Mouse (Mus musculus) c-Kit-positive CD71-positive TER-119-positive erythroid progenitor cells, embryonic 14.5 days (primary cell): ENCODE measurements around the gene Aox2.

Source experiments
- DNase-seq: peaks from one replicate; pipeline ENCODE4 v3.0.0-alpha.2; 2013; ENCODE audit warnings: low spot score

The Aox2 gene

DNA sequence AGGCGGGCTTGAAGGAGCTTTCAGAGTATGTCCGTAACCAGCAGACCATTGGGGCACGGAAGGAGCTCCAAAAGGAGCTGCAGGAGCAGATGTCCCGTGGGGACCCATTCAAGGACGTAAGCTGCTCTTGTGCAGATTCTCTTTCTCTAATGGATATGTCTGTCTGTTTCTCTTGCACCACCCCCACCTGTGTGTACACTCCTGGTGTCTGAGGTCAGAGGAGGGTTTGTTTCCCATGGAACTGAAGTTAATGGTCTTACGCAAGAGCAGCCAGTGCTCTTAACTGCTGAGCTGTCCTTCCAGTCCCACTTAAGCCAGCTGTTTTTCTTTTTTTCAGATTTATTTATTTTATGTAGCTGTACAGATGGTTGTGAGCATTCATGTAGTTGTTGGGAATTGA is 123.3 kb downstream of the Aox2 start:
- no peak for DNase-seq

DNA sequence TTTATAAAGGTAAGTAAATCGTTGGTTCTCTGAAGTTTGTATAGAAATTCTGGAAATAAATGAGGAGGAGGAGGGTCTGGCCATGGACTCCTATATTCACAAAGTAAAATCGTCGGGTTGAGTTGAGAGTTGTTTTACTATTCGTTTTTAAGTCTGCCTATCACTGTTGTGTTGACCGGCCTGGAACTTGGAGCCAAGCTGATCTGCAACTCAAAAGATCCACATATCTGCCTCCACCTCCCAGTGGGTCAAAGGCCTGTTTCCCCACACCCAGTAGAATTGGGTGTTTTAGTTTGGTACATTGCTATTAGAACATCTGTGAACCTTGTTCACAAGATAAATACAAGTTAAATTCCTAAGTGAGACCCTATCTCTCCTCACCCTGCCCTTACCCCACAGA is 125.6 kb downstream of the Aox2 start:
- no peak for DNase-seq

DNA sequence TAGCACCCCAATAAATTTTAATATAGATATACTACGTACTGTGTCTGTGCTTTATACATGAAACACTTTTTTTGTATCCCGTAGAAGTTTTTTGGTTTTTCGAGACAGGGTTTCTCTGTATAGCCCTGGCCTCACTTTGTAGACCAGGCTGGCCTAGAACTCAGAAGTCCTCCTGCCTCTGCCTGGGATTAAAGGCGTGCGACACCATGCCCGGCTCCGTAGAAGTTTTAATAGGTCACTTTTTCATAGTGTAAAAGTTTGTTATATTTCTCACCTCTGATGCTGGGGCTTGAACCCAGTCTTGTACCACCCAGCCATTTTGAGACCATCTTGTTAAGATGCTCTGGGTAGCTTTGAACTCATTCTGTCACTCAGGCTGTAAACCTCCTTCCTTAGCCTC is 129.2 kb downstream of the Aox2 start:
- DNase-seq = no peak

DNA sequence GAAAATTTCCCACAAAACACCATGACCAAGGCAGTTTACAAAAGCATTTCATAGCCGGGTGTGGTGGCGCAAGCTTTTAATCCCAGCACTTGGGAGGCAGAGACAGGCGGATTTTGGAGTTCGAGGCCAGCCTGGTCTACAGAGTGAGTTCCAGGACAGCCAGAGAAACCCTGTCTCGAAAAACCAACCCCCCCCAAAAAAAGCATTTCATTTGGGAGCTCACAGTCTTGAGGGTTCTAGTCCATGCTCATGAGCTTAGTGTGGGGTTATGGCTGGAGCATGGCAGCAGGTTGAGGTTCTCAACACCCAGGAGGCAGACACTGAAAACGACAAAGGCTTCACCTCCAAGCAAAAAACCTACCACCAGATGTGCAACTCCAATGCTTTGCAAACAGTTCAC is 130.0 kb downstream of the Aox2 start:
- DNase-seq = no peak

DNA sequence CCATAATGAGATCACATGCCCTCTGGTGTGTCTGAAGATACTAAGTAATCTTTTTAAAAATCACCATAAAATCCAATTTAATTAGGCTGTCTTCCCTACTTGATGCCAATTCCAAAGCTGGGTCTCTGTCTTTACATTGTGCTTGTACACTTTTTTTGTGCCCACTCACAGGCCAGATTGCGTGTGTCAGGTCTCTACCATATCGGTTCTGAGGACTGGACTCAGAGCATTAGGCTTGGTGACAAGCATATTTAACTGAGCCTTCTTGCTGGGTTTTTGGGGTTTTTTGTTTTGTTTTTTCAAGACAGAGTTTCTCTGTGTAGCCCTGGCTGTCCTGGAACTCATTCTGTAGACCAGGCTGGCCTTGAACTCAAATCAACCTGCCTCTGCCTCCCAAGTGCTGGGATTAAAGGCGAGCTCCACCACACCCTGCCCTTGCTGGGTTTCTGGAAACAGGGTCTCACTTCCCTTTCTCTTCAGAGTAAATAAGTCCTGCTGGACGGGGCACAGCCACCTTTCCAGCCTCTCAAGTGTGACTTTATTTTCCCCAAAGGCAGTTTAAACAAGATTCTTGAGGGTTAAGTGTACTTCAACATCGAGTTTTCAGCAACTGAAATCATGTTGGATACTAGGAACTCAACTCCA is 131.5 kb downstream of the Aox2 start:
- DNase-seq = no peak

DNA sequence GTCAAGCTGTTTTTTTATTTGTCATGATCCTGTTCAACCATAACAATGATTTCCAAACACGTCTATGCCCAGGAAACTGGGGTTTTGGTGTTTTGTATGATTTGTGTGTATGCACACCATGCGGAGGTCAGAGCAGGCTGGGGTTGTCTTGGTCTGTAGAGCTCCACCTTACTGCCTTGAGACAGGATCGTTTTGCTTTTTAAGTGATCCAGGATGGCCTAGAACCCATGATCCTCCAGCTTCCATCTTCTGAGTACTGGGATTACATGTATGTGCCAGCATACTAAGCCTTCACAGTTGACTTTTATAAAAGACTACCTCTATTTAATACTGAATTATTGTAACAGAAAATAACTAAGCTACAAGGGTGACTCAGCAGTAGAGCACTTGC is 132.1 kb downstream of the Aox2 start:
- no peak for DNase-seq

DNA sequence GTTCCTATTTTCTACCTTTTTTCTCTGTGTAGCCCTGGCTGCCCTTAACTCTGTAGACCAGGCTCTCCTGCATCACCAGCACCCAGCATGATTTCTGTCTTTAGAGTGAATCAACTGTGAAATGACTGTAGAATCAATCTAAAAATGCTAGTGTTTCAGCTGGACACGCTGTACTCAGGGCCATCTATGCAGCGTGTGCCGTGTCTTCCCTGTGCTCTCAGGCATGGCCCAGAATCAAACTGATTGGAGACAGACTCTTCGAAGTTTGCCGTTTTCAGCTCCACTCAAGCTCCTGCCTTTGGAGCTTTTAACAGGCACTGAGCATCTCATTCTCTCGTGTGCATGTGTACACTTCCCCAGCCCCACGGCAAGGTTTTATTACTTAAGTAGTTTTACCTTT is 132.7 kb downstream of the Aox2 start:
- DNase-seq = no peak

DNA sequence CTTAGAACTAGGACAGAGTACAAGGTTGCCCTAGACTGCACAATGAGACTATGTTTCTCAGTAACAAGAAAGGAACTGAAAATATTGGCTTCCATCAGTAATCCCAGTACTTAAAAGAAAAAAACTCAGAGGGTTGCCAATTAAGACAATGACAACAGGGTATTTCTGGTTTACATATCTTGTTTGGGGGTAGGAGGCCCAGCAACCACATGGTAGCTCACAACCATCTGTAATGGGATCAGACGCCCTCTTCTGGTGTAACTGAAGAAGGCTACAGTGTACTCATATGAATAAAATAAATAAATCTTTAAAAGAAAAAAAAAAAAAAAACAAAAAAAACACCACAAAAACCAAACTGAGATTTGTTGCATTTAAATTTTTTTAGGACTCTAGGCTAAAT is 137.3 kb downstream of the Aox2 start:
- no peak for DNase-seq

DNA sequence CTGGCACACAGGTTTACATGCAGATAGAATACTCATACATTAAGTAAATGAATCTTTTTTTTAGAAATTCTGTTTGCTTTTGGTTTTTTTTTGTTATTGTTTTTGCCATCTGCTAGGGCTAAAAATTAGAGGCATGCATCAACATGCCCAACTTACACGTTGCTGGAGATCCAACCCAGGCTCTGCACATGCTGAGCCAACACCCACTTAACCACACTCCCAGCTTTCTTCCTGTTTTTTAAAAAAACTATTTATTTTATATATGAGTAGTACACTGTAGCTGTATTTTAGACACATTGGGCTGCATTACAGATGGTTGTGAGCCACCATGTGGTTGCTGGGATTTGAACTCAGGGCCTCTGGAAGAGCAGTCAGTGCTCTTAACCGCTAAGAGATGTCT is 137.9 kb downstream of the Aox2 start:
- no peak for DNase-seq

DNA sequence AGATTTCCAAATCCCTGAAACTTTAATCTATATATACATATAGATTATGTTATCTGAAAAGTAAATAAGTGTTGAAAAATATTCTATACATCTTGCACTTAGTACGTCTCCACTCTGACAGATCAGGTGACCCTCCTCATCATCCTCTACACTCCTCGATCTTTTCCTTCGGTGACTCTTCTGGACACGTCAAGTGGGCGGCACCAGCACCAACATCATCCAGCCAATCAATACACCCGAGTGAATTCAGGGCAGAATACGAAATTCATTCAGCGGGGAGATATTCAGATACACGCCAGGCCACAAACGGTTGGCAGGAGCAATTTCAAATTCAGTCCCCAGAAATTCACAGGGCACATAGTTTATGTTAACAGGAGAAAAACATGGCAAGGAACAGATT is 141.9 kb downstream of the Aox2 start:
- no peak for DNase-seq

DNA sequence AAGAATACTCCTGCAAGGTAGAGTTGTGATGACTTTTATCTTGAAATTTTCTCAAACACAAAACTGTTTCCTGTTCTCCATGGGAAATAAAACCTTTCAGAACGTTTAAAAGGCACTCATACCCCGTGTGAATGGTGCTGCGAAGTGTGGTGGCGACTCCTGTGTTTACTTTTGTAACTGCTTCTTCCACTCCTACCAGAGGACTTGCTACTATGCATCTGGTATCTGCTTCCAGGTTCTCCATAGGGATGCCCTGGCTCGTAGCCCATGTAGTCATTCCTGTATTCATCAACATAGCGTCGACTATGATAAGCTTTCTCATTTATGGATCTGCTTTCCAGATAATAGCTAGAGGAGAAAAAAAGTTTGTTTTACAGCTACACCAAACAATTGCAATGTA is 142.8 kb downstream of the Aox2 start:
- no peak for DNase-seq

DNA sequence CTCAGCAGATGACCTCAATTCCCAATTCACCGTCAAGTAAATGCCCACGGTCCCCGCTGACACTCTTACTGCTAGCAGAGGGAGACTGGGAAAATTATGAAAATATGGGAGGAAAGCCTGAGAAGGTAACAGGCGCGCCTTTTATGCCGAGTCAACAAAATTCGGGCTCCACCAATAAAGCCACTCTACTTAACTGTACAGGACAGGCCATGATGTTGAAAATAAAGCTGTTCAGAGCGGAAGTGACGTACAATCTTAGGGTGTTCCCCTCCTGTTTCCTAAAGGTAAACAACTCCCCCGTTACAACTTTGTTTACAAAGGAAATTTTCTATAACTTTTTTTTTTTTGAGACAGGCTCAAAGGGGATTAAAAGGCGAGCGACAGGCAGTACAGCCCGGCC is 144.8 kb downstream of the Aox2 start:
- DNase-seq = peak; percentile 72

DNA sequence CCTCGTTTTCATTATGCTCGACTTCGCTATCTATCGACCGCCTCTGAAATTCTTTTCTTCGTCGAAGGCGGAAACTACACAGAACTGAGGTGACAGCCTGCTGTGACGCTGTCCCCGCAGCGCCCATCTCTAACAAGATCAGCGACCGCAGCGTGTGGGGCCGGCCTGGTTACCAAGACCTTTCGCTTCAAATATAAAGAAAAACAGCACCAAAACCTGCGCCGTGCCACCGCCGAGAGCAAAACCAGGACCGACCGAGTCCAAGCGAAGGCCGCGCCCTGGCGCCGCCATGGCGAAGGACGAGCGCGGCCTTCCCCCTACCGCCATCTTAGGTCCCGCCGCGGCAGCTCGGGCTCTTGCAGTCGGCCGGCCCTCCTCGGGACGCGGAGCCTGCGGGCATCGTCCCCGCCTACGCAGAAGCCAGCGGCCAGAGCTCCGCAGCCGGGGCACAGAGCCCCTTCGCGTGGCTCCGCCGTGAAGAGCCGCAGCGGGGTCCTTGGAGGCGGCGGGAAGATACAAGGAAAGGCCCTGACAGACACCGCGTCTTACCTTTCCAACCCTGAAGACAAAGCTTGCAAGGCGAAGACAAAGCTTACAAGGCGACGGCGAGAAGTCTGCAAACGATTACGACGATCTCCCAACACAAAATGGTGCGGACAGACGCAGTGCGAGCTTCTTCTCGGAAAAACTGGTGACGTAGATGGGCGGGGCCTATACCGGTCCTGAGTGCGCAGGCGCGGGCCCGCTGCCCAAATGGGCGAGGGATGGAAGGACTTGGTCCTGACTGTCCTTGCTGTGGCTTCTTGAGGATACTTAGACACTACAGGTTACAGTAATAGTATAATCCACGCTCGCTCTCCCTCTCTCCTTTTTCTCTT is 145.5 kb downstream of the Aox2 start, which contains the start of gene Clk1:
Gene Clk1, minus strand, starts transcription at position 696 of the 878 bp plus-strand sequence.
- peak; percentile 92 for DNase-seq

DNA sequence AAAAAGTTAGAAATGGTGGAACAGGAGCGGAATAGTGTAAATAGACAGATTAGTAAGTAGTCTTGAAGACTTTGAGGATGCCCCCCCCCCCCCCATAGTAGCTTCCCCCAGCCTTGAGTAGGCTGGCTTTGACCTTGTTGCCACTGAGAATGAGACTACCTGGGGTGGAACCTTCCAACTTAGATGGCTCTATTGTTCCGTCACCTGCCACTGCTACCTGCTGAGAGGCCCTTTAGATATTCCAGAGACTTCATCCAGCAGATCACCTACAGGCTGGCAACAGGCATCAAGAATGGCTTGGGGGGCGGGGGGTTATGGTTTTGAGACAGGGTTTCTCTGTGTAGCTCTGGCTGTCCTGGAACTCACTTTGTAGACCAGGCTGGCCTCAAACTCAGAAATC is 146.4 kb downstream of the Aox2 start:
- DNase-seq = no peak
